In the genomic region with DNA sequence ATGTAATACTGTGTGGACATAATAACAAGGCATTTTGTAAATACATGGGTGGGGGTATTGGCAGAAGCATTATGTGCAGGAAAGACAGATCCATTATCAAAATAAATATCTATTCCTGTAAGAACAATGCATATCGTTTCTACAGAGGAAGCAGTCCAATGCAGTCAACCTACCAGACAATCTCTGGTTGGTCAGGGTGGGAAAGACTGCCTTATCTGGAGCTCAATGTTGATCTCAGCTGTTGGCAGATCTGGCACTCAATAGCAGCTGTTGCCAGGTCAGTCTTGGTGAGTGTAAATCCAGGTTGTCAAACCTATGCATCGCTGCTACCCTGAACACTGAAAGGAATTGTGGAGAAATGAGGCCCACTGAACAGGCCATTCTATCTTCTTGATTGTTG, we compare ENCODE assay signal across 36 mouse cellular contexts.
"Had no signal": no experiment of that assay in that cellular context is flagged by ENCODE, and none has a peak within 500 bp of the region (broad histone marks: within the 10 kb centered on the region; RNA-seq: fewer than 3 reads in every experiment).

No protein-coding gene starts in this region.

- H3K4me2 ChIP-seq: heart, embryonic 11.5 days; heart, embryonic 12.5 days; heart, embryonic 13.5 days; heart, embryonic 15.5 days; hindbrain, embryonic 12.5 days; hindbrain, embryonic 13.5 days; hindbrain, embryonic 14.5 days; hindbrain, embryonic 15.5 days; intestine, embryonic 15.5 days; kidney, embryonic 15.5 days had no signal

- H3K9ac ChIP-seq: heart, embryonic 12.5 days; heart, embryonic 13.5 days; heart, embryonic 15.5 days; hindbrain, embryonic 12.5 days; hindbrain, embryonic 13.5 days; hindbrain, embryonic 14.5 days; hindbrain, embryonic 15.5 days; intestine, embryonic 15.5 days; kidney, embryonic 15.5 days had no signal

- H3K27ac ChIP-seq: heart, adult 2 months; heart, embryonic 10.5 days; heart, embryonic 13.5 days; heart, embryonic 15.5 days; hindbrain, embryonic 10.5 days; hindbrain, embryonic 12.5 days; hindbrain, embryonic 13.5 days; hindbrain, embryonic 14.5 days; hindbrain, embryonic 15.5 days; hindbrain, postnatal 0 days; intestine, embryonic 15.5 days; kidney, embryonic 15.5 days; kidney, postnatal 0 days; layer of hippocampus, adult 2 months had no signal

- H3K4me1 ChIP-seq: heart, embryonic 10.5 days; heart, embryonic 12.5 days; heart, embryonic 13.5 days; heart, embryonic 15.5 days; hindbrain, embryonic 10.5 days; hindbrain, embryonic 12.5 days; hindbrain, embryonic 13.5 days; hindbrain, embryonic 15.5 days; intestine, embryonic 15.5 days; kidney, embryonic 15.5 days had no signal

- H3K36me3 ChIP-seq: heart, embryonic 10.5 days; heart, embryonic 12.5 days; heart, embryonic 13.5 days; heart, embryonic 15.5 days; hindbrain, embryonic 10.5 days; hindbrain, embryonic 12.5 days; hindbrain, embryonic 13.5 days; hindbrain, embryonic 15.5 days; intestine, embryonic 15.5 days; kidney, embryonic 15.5 days had no signal

- H3K9me3 ChIP-seq: heart, embryonic 10.5 days; heart, embryonic 15.5 days; hindbrain, embryonic 12.5 days; hindbrain, embryonic 13.5 days; hindbrain, embryonic 15.5 days; intestine, embryonic 15.5 days; kidney, embryonic 15.5 days had no signal

- DNase-seq: heart, adult 18-20 months; heart, adult 2 months; heart, postnatal 10 days; heart, postnatal 14 days; heart, postnatal 36 days; heart, postnatal 4 days; kidney, adult 11 months; kidney, adult 18-20 months; kidney, adult 2 months; kidney, adult 8-10 months; kidney, adult 9 months; kidney, postnatal 10 days; kidney, postnatal 14 days; kidney, postnatal 25 days; kidney, postnatal 36 days; kidney, postnatal 4 days; layer of hippocampus, adult 9-11 months had no signal

- ATAC-seq: hindbrain, embryonic 16.5 days; hindbrain, postnatal 0 days; inflammation-experienced regulatory T-cells, adult 6 months; intestine, embryonic 15.5 days; intestine, embryonic 16.5 days; intestine, postnatal 0 days had no signal

- H3K27me3 ChIP-seq: heart, embryonic 12.5 days; heart, embryonic 13.5 days; heart, embryonic 15.5 days; hindbrain, embryonic 12.5 days; hindbrain, embryonic 13.5 days; hindbrain, embryonic 15.5 days; intestine, embryonic 15.5 days; kidney, embryonic 15.5 days had no signal

- H3K4me3 ChIP-seq: heart, adult 2 months; heart, embryonic 10.5 days; heart, embryonic 12.5 days; heart, embryonic 13.5 days; heart, embryonic 15.5 days; hindbrain, embryonic 10.5 days; hindbrain, embryonic 12.5 days; hindbrain, embryonic 13.5 days; hindbrain, embryonic 15.5 days; intestine, embryonic 15.5 days; kidney, embryonic 15.5 days; layer of hippocampus, adult 2 months had no signal
